Mouse (Mus musculus) brain, embryonic 14.5 days (tissue): ENCODE measurements around the gene Tbc1d22b.

Source experiments
- CTCF ChIP-seq: fragments of 200-500 bp; IDR thresholded peaks from 2 replicates; pipeline ENCODE4 v1.5.1; 2012; ENCODE audit warnings: inconsistent platforms, mild to moderate bottlenecking, moderate library complexity, borderline replicate concordance; ENCODE audit not compliant: insufficient read depth, insufficient read length; ENCODE audit errors: extremely low read depth
- POLR2A ChIP-seq: fragments of 200-500 bp; IDR thresholded peaks from 2 replicates; pipeline ENCODE4 v1.6.1; 2012; ENCODE audit warnings: mild to moderate bottlenecking, inconsistent platforms, borderline replicate concordance; ENCODE audit not compliant: poor library complexity, insufficient read depth, insufficient read length, severe bottlenecking; ENCODE audit errors: extremely low read depth

GRCm38 (mm10) chr17:29500243-29500740 lies 49.3 kb upstream of the Tbc1d22b start:
- TF ChIP-seq CTCF: no peak
- TF ChIP-seq POLR2A: no peak
